Mouse (Mus musculus): ENCODE measurements around the gene Hs2st1. TPM values are rescaled to one million over a fixed set of nuclear protein-coding genes. Genes with fewer than 3 reads are reported as not detected.
"Not testable (repeated sequence)": the region's sequence is repeated elsewhere in the genome, so short reads cannot be mapped to it uniquely, and the experiment has no call there.

The Hs2st1 gene
- polyA plus RNA-seq, 1 experiment = 3.0 TPM

DNA sequence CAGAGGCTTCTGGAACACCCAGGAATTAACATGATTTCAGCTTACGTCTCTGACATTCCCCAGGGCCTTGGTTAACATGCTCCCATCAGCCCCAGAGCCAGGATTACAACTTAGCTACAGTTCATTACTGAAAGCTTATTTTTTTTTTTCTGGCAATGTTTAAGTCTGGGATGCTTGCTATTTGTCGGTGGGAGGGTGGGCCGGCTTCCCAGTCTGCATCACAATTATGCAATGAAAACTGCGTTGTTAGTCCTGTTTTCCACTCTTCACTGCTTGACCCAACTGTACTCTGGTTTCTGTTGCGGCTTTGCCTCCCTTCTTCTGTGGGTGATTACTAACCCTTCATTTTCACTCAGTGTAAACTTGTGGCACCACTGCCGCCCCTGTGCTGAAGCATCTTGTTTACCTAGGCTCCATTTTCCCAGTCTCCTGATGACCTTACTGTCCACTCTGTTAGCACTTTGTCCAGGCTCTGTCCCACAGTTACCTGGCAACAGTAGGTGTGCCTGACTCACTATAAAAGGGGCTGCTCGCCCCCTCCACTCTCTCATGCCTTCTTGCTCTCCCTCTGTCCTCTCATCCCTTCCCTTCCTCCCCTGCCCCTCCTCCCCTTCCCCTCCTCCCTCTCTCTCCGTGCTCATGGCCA is 41.8 kb upstream of the Hs2st1 start:
- no peak for TF ChIP-seq CTCF (IDR thresholded peaks at IDR 0.05; ENCODE audit: control insufficient read depth, insufficient read depth, insufficient replicate concordance, low read depth, low read length)
- no peak for TF ChIP-seq POLR2A (IDR thresholded peaks at IDR 0.05; ENCODE audit: control insufficient read depth, low read depth, low read length)
- no peak overlapping the region for H3K27ac ChIP-seq (ENCODE audit: control insufficient read depth, insufficient read depth, low read depth, low read length)
- H3K4me1 ChIP-seq (ENCODE audit: control insufficient read depth, insufficient read depth, low read length) = no peaks in the 10 kb centered on the region
- no peak overlapping the region for H3K4me3 ChIP-seq (ENCODE audit: control insufficient read depth, low read depth, low read length)
- H3K36me3 ChIP-seq (ENCODE audit: control insufficient read depth, insufficient read depth, low read length) = no peaks in the 10 kb centered on the region
- no peaks in the 10 kb centered on the region for H3K27me3 ChIP-seq (ENCODE audit: control insufficient read depth, insufficient read depth, low read length)

DNA sequence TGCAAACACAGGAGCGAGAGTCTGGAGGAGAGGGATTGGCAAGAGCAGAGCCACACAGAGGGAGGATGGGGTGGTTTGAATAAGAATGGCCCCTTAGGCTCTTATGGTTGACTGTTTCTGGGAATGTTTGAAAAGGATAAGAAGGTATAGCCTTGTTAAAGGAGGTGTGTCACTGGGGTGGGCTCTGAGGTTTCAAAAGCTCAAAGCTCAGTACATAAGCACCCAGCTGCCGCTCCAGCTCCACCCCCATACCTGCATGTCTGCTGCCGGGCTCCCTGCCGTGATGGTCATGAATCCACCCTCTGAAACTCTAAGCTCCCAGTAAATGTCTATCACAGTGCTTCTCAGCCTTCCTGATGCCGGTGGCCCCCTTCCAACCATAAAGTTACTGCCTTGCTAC is 40.8 kb upstream of the Hs2st1 start:
- H3K27me3 ChIP-seq (ENCODE audit: control insufficient read depth, insufficient read depth, low read length) = no peaks in the 10 kb centered on the region
- H3K4me3 ChIP-seq (ENCODE audit: control insufficient read depth, low read depth, low read length) = no peak overlapping the region
- no peak for TF ChIP-seq POLR2A (IDR thresholded peaks at IDR 0.05; ENCODE audit: control insufficient read depth, low read depth, low read length)
- TF ChIP-seq CTCF (IDR thresholded peaks at IDR 0.05; ENCODE audit: control insufficient read depth, insufficient read depth, insufficient replicate concordance, low read depth, low read length) = no peak
- H3K27ac ChIP-seq (ENCODE audit: control insufficient read depth, insufficient read depth, low read depth, low read length) = no peak overlapping the region
- no peaks in the 10 kb centered on the region for H3K36me3 ChIP-seq (ENCODE audit: control insufficient read depth, insufficient read depth, low read length)
- H3K4me1 ChIP-seq (ENCODE audit: control insufficient read depth, insufficient read depth, low read length) = no peaks in the 10 kb centered on the region

DNA sequence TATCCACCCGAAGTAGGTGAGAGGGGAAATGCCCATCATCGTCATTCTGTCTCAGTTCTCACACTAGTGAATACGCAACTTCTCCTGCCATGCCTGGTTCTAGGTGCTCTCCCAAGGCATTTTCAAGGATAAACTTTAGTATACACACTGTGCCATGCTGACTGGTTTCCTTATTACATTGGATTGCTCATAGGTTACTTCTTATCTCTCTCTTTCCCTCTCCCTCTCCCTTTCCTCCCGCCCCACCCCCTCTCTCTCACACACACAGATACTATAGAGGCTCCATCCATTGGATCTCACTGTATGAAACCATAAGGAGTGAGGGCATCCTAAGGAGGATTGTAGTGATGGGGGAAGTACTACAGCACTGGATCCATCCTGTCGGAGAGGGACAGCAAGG is 38.1 kb upstream of the Hs2st1 start:
- no peaks in the 10 kb centered on the region for H3K36me3 ChIP-seq (ENCODE audit: control insufficient read depth, insufficient read depth, low read length)

DNA sequence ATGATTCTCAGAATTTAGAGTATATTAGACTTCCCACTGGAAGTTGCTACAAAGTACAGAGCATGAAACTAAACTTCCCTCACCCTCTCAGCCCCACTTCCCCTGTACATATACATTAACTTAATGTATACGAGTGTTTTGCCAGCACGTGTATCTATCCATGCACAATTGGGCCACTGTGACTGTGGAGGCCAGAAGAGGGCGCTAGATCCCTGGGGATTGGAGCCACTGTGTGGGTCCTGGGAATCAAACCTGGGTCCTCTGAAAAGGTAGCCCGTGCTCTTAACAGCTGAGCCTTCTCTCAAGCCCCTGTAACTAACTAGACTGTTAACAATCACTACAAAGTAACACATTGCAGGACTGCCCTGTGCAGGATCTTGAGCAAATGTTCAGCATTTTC is 36.5 kb upstream of the Hs2st1 start:
- no peaks in the 10 kb centered on the region for H3K27me3 ChIP-seq (ENCODE audit: control insufficient read depth, insufficient read depth, low read length)
- no peak overlapping the region for H3K27ac ChIP-seq (ENCODE audit: control insufficient read depth, insufficient read depth, low read depth, low read length)
- no peak overlapping the region for H3K4me3 ChIP-seq (ENCODE audit: control insufficient read depth, low read depth, low read length)
- no peaks in the 10 kb centered on the region for H3K36me3 ChIP-seq (ENCODE audit: control insufficient read depth, insufficient read depth, low read length)
- no peaks in the 10 kb centered on the region for H3K4me1 ChIP-seq (ENCODE audit: control insufficient read depth, insufficient read depth, low read length)
- TF ChIP-seq POLR2A (IDR thresholded peaks at IDR 0.05; ENCODE audit: control insufficient read depth, low read depth, low read length) (no peak), CTCF (IDR thresholded peaks at IDR 0.05; ENCODE audit: control insufficient read depth, insufficient read depth, insufficient replicate concordance, low read depth, low read length) (no peak; the same call in 1 of the 2 replicates)

More for the DNA sequence above, 38.1 kb upstream of the Hs2st1 start:
- Histone ChIP-seq H3K27me3 (ENCODE audit: control insufficient read depth, insufficient read depth, low read length) (no peaks in the 10 kb centered on the region), H3K4me3 (ENCODE audit: control insufficient read depth, low read depth, low read length) (no peak overlapping the region), H3K27ac (ENCODE audit: control insufficient read depth, insufficient read depth, low read depth, low read length) (no peak overlapping the region), H3K4me1 (ENCODE audit: control insufficient read depth, insufficient read depth, low read length) (no peaks in the 10 kb centered on the region)
- TF ChIP-seq CTCF (IDR thresholded peaks at IDR 0.05; ENCODE audit: control insufficient read depth, insufficient read depth, insufficient replicate concordance, low read depth, low read length) (no peak), POLR2A (IDR thresholded peaks at IDR 0.05; ENCODE audit: control insufficient read depth, low read depth, low read length) (no peak)

DNA sequence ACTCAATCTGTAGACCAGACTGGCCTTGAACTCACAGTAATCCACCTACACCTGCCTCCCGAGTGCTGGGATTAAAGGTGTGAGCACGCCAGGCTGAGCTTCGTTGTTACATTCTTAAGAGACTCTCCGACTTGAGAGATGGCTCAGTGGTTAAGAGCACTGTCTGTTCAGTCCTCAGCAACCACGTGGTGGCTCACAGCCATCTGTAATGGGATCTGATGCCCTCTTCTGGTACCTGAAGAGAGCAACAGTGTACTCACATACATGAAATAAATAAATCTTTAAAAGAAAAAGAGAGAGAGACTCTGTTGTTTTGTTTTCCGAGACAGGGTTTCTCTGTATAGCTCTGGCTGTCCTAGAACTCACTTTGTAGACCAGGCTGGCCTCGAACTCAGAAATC is 35.8 kb upstream of the Hs2st1 start:
- not testable (repeated sequence) for H3K4me3 ChIP-seq (ENCODE audit: control insufficient read depth, low read depth, low read length); H3K4me1 ChIP-seq (ENCODE audit: control insufficient read depth, insufficient read depth, low read length); H3K27me3 ChIP-seq (ENCODE audit: control insufficient read depth, insufficient read depth, low read length); H3K36me3 ChIP-seq (ENCODE audit: control insufficient read depth, insufficient read depth, low read length); H3K27ac ChIP-seq (ENCODE audit: control insufficient read depth, insufficient read depth, low read depth, low read length)

DNA sequence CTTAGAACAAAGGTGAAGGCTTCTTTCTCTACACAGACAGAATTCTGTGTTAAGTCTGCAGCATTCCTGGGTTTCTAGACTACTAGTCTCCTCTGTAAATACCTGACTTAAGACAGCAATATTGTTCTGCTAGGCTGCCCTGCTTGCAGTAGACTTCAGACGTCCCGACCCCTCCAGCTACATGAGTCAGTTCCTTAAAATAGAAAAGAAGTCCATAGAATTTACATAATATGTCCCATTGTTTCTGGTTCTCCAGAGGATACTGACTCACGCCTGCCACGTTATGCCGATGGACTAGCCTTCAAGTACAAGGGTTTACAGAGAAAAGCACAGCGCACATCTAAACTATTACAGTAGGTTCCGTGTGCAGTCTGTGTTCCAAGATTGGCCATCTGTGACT is 34.2 kb upstream of the Hs2st1 start:
- no peak overlapping the region for H3K4me3 ChIP-seq (ENCODE audit: control insufficient read depth, low read depth, low read length)
- no peaks in the 10 kb centered on the region for H3K36me3 ChIP-seq (ENCODE audit: control insufficient read depth, insufficient read depth, low read length)
- H3K27ac ChIP-seq (ENCODE audit: control insufficient read depth, insufficient read depth, low read depth, low read length) = no peak overlapping the region
- no peaks in the 10 kb centered on the region for H3K27me3 ChIP-seq (ENCODE audit: control insufficient read depth, insufficient read depth, low read length)
- H3K4me1 ChIP-seq (ENCODE audit: control insufficient read depth, insufficient read depth, low read length) = no peaks in the 10 kb centered on the region
- TF ChIP-seq POLR2A (IDR thresholded peaks at IDR 0.05; ENCODE audit: control insufficient read depth, low read depth, low read length) (no peak), CTCF (IDR thresholded peaks at IDR 0.05; ENCODE audit: control insufficient read depth, insufficient read depth, insufficient replicate concordance, low read depth, low read length) (no peak)

DNA sequence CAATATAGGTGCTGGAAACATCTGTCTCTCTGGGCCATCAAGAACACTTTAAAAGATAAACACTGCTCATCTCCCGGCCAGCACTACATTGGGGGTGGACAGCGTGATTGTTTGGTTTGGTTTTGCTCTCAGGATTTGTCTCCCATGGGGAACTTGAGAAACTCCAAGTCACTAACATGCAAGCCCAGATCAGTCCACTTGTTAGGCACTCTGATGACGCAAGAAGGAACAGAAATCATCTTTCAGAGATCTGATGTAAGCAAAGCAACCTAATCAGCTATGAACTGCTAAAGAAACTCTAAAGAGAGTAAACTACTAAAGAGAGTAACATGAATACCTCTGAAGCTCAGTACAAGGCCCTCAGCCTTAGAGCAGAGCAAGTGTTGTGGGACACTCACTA is 33.6 kb upstream of the Hs2st1 start:
- TF ChIP-seq POLR2A (IDR thresholded peaks at IDR 0.05; ENCODE audit: control insufficient read depth, low read depth, low read length) (no peak), CTCF (IDR thresholded peaks at IDR 0.05; ENCODE audit: control insufficient read depth, insufficient read depth, insufficient replicate concordance, low read depth, low read length) (no peak)
- Histone ChIP-seq H3K27me3 (ENCODE audit: control insufficient read depth, insufficient read depth, low read length) (no peaks in the 10 kb centered on the region), H3K4me1 (ENCODE audit: control insufficient read depth, insufficient read depth, low read length) (no peaks in the 10 kb centered on the region), H3K4me3 (ENCODE audit: control insufficient read depth, low read depth, low read length) (no peak overlapping the region), H3K27ac (ENCODE audit: control insufficient read depth, insufficient read depth, low read depth, low read length) (no peak overlapping the region), H3K36me3 (ENCODE audit: control insufficient read depth, insufficient read depth, low read length) (no peaks in the 10 kb centered on the region)

DNA sequence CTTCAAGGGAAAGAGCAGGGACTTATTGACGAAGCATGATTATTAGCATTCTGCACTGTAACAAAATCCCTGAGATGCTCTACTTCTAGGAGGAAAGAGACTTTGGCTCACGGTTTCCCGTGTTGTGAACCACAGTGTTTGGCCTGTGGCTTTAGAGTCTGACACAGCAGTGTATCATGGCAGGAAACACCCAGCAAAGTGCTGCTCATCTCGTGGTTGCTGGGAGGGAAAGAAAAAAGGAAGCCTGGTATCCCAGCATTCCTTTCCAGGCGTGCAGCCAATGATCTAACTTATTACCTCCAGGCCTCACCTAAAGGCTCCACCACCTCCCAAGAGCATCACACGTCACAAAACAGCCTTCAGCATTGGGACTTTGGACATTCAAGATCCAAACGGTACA is 32.8 kb upstream of the Hs2st1 start:
- no peaks in the 10 kb centered on the region for H3K36me3 ChIP-seq (ENCODE audit: control insufficient read depth, insufficient read depth, low read length)
- H3K4me3 ChIP-seq (ENCODE audit: control insufficient read depth, low read depth, low read length) = no peak overlapping the region
- TF ChIP-seq POLR2A (IDR thresholded peaks at IDR 0.05; ENCODE audit: control insufficient read depth, low read depth, low read length) (no peak), CTCF (IDR thresholded peaks at IDR 0.05; ENCODE audit: control insufficient read depth, insufficient read depth, insufficient replicate concordance, low read depth, low read length) (no peak)
- no peaks in the 10 kb centered on the region for H3K27me3 ChIP-seq (ENCODE audit: control insufficient read depth, insufficient read depth, low read length)
- no peaks in the 10 kb centered on the region for H3K4me1 ChIP-seq (ENCODE audit: control insufficient read depth, insufficient read depth, low read length)
- H3K27ac ChIP-seq (ENCODE audit: control insufficient read depth, insufficient read depth, low read depth, low read length) = no peak overlapping the region
